Mouse (Mus musculus) central nervous system, embryonic 18 days (tissue): ENCODE results near the gene Pcdh7. TPM values are rescaled to one million over a fixed set of nuclear protein-coding genes. Genes with fewer than 3 reads are reported as not detected.

Experiments used
- polyA plus RNA-seq: library from polyadenylated mRNA; depleted of rRNA; stranded (reverse); fragments of >200 nt; gene quantifications from 2 replicates; pipeline ENCODE4 v1.2.3, GENCODE M21; 2012; rRNA removed

Gene Pcdh7
- polyA plus RNA-seq: 24.3 and 24.4 TPM in 2 replicates

DNA sequence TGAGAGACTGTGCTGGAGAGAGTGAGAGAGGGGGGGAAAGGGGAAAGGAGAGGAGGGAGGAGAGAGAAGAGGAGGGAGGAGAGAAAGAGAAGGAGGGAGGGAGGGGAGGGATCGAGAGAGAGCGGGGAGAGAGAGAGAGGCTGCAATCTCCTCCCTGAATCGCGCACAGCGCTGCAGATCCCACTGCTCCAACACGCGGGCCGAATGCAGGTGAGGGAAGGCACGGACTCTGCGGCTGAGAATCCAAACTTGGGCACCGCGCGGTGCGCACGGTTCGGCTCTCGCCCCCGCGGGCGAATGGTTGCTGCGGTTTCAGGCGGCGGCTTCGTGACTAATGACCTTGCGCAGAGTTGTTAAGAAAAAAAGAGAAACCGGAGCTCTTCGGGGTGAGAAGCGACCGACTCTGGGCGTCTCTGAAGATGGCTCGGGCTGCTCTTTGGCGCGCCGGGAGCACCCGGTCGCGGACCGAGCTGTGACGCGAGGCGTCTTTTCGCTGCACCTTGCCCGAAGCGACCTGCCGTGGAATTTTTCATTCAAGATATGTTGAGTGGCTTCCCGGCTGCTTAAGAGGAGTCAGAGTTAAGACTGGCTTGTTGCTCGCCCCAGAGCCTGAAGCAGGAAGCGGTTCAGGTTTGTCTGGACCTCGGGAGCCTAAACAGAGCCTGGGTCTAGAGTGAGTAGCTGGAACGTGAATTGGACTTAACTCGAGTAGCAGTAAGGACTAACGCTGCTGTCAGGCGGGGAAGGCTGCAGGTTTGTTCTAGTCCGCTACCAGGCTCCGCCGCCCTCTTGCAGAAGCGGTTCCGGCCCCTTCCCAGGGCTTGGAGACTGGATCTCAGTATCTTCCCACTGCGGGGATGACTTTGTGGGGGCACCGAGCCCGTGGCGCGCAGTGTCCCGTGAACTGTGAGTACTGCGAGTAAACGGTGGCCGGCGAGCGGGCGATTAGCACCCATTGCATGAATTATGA is at the start of gene Pcdh7:
TSS of gene Pcdh7 (plus strand) at position 62 of the 970 bp plus-strand sequence.

